Mouse (Mus musculus): ENCODE data around the gene Irf3. TPM values are rescaled to one million over a fixed set of nuclear protein-coding genes. Genes with fewer than 3 reads are reported as not detected.
"Not testable (repeated sequence)": the region's sequence is repeated elsewhere in the genome, so short reads cannot be mapped to it uniquely, and the experiment has no call there.

Gene Irf3
- polyA plus RNA-seq, 1 experiment from 2014 or later, result 43.2 TPM

- Histone ChIP-seq H3K9me3 (replicated peaks; ENCODE audit: control insufficient read depth, low read length) (no peaks in the 10 kb centered on the region), H3K4me3 (ENCODE audit: low read depth, low read length) (no peak overlapping the region), H3K4me1 (ENCODE audit: control insufficient read depth, low read depth, low read length) (peaks cover 33% of the 10 kb centered on the region), H3K27ac (ENCODE audit: low read length) (no peak overlapping the region), H3K9ac (ENCODE audit: low read depth, low read length) (no peak overlapping the region), H3K36me3 (ENCODE audit: control insufficient read depth, insufficient read depth) (no peaks in the 10 kb centered on the region), H3K4me2 (ENCODE audit: low read depth, low read length) (no peak overlapping the region), H3K27me3 (ENCODE audit: control insufficient read depth, insufficient read depth, low read depth, low read length) (peaks cover 3% of the 10 kb centered on the region; the same call in 1 of the 2 replicates)
- no peak for ATAC-seq (ENCODE audit: low read depth)
- 25% methylated on average over 8 of the region's 8 CpGs for WGBS (ENCODE audit: insufficient replicate concordance)
These were observed 21.7 kb downstream of the Irf3 start for GRCm38 (mm10) chr7:45019031-45019571.

DNA sequence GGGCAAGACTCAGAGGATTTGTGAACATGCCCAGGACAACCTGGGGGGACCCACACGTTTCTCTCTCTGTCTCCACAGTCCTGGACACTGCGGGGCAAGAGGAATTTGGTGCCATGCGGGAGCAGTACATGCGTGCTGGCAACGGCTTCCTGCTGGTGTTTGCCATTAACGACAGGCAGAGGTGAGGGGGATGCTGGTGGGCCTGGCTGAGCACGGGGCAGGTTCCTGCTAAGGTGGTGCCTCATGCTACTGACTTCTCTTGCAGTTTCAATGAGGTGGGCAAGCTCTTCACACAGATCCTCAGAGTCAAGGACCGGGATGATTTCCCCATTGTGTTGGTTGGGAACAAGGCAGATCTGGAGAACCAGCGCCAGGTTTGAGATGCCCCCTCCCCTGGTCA is 22.8 kb downstream of the Irf3 start:
- Histone ChIP-seq H3K4me2 (ENCODE audit: low read depth, low read length) (no peak overlapping the region), H3K9ac (ENCODE audit: low read depth, low read length) (no peak overlapping the region), H3K4me1 (ENCODE audit: control insufficient read depth, low read depth, low read length) (peaks cover 22% of the 10 kb centered on the region), H3K27ac (ENCODE audit: low read length) (no peak overlapping the region), H3K4me3 (ENCODE audit: low read depth, low read length) (no peak overlapping the region), H3K27me3 (ENCODE audit: control insufficient read depth, insufficient read depth, low read depth, low read length) (peaks cover 3% of the 10 kb centered on the region; the same call in 1 of the 2 replicates), H3K36me3 (ENCODE audit: control insufficient read depth, insufficient read depth) (no peaks in the 10 kb centered on the region), H3K9me3 (replicated peaks; ENCODE audit: control insufficient read depth, low read length) (no peaks in the 10 kb centered on the region)
- ATAC-seq (ENCODE audit: low read depth), result no peak
- WGBS (ENCODE audit: insufficient replicate concordance), result 64% methylated on average over 9 of the region's 9 CpGs

- H3K27me3 ChIP-seq (ENCODE audit: control insufficient read depth, insufficient read depth, low read depth, low read length); H3K36me3 ChIP-seq (ENCODE audit: control insufficient read depth, insufficient read depth); H3K27ac ChIP-seq (ENCODE audit: low read length); H3K9ac ChIP-seq (ENCODE audit: low read depth, low read length); H3K9me3 ChIP-seq (replicated peaks; ENCODE audit: control insufficient read depth, low read length); H3K4me1 ChIP-seq (ENCODE audit: control insufficient read depth, low read depth, low read length); ATAC-seq (ENCODE audit: low read depth); H3K4me2 ChIP-seq (ENCODE audit: low read depth, low read length); H3K4me3 ChIP-seq (ENCODE audit: low read depth, low read length): not testable (repeated sequence)
- 59% methylated on average over 5 of the region's 5 CpGs for WGBS (ENCODE audit: insufficient replicate concordance)
These were observed 26.3 kb downstream of the Irf3 start for GRCm38 (mm10) chr7:45023711-45024110.

DNA sequence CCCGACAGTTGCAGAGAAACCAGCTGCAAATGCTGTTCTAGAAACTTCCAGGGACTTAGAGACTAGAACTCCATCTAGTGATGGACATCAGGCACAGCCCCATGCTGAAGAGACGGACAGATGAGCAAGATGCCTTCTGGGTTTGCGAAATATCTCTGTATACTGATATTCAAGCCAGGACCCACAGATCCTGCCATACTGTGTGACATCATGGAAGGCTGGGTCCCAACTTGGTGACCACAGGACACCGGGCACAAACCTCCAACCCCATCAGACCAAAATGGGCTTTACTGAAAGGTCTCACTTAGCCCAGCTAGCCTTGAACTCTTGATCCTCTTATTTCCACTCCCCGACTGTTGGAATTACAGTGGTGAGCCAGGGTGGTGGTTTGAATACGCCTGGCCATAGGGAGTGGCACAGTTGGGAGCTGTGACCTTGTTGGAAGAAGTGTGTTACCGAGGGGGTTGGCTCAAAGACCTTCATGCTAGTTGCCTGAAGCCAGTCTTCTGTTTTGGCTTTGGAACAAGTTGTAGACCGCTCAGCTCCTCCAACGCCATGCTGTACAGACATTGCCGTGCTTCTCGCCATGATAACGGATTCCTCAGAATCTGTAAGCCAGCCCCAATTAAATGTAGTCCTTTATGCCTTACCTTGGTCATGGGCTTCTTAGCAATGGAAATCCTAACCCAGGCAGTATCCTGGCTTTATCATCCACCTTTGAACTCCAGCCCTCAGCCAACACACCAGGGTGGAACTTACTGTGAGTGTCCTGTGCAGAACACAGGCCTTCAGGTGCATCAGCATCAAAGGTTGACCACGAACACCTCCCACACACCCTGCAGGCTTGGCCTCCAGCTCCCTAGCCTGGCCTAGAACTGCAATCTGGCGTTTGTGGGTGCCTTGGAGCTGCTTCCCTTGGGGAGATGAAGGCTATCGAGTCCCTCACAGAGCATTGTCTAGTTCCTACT is 27.1 kb downstream of the Irf3 start:
- peak; percentile 28; the same call in 1 of the 2 replicates for ATAC-seq (ENCODE audit: low read depth)
- no peaks in the 10 kb centered on the region for H3K9me3 ChIP-seq (replicated peaks; ENCODE audit: control insufficient read depth, low read length)
- 69% methylated on average over 15 of the region's 15 CpGs for WGBS (ENCODE audit: insufficient replicate concordance)

GRCm38 (mm10) chr7:45025601-45026220 is 28.3 kb downstream of the Irf3 start:
- H3K4me3 ChIP-seq (ENCODE audit: low read depth, low read length), result no peak overlapping the region
- no peak overlapping the region for H3K27ac ChIP-seq (ENCODE audit: low read length)
- no peaks in the 10 kb centered on the region for H3K4me1 ChIP-seq (ENCODE audit: control insufficient read depth, low read depth, low read length)
- no peaks in the 10 kb centered on the region for H3K27me3 ChIP-seq (ENCODE audit: control insufficient read depth, insufficient read depth, low read depth, low read length)
- 53% methylated on average over 8 of the region's 8 CpGs for WGBS (ENCODE audit: insufficient replicate concordance)
- no peak overlapping the region for H3K9ac ChIP-seq (ENCODE audit: low read depth, low read length)
- H3K4me2 ChIP-seq (ENCODE audit: low read depth, low read length), result no peak overlapping the region
- H3K9me3 ChIP-seq (replicated peaks; ENCODE audit: control insufficient read depth, low read length), result no peaks in the 10 kb centered on the region
- ATAC-seq (ENCODE audit: low read depth), result no peak
- H3K36me3 ChIP-seq (ENCODE audit: control insufficient read depth, insufficient read depth), result peaks cover 2% of the 10 kb centered on the region

More for the DNA sequence above, 27.1 kb downstream of the Irf3 start:
- H3K36me3 ChIP-seq (ENCODE audit: control insufficient read depth, insufficient read depth), result peaks cover under 1% of the 10 kb centered on the region; the same call in 1 of the 2 replicates
- H3K4me2 ChIP-seq (ENCODE audit: low read depth, low read length), result no peak overlapping the region
- H3K9ac ChIP-seq (ENCODE audit: low read depth, low read length), result no peak overlapping the region
- no peak overlapping the region for H3K27ac ChIP-seq (ENCODE audit: low read length)
- no peaks in the 10 kb centered on the region for H3K4me1 ChIP-seq (ENCODE audit: control insufficient read depth, low read depth, low read length)
- no peaks in the 10 kb centered on the region for H3K27me3 ChIP-seq (ENCODE audit: control insufficient read depth, insufficient read depth, low read depth, low read length)
- no peak overlapping the region for H3K4me3 ChIP-seq (ENCODE audit: low read depth, low read length)

DNA sequence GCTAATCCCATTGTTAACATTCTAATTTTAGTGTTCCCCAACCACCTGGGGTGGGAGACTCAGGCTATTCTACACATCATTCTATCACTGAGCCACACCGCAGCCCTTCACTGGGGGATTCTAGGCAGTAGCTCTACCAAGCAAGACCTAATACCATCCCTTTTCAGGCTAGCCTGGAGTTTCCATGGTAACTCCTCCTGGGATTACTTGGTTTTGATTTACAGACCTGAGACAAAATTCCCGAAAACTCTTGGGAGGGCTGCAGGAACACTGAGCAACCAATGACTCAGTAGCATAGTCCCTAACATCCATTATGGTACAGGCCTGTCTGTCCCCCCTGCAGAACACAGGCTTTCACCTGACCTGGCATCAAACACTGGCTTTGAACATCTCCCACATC is 28.8 kb downstream of the Irf3 start:
- Histone ChIP-seq H3K4me1 (ENCODE audit: control insufficient read depth, low read depth, low read length) (no peaks in the 10 kb centered on the region), H3K4me2 (ENCODE audit: low read depth, low read length) (no peak overlapping the region), H3K4me3 (ENCODE audit: low read depth, low read length) (no peak overlapping the region), H3K9me3 (replicated peaks; ENCODE audit: control insufficient read depth, low read length) (no peaks in the 10 kb centered on the region), H3K27me3 (ENCODE audit: control insufficient read depth, insufficient read depth, low read depth, low read length) (no peaks in the 10 kb centered on the region), H3K36me3 (ENCODE audit: control insufficient read depth, insufficient read depth) (peaks cover 2% of the 10 kb centered on the region), H3K9ac (ENCODE audit: low read depth, low read length) (no peak overlapping the region), H3K27ac (ENCODE audit: low read length) (no peak overlapping the region)
- no peak for ATAC-seq (ENCODE audit: low read depth)
- WGBS (ENCODE audit: insufficient replicate concordance), result 83% methylated on average over 2 of the region's 2 CpGs

- H3K4me2 ChIP-seq (ENCODE audit: low read depth, low read length), result no peak overlapping the region
- peaks cover 2% of the 10 kb centered on the region for H3K36me3 ChIP-seq (ENCODE audit: control insufficient read depth, insufficient read depth)
- no peak overlapping the region for H3K27ac ChIP-seq (ENCODE audit: low read length)
- no peaks in the 10 kb centered on the region for H3K4me1 ChIP-seq (ENCODE audit: control insufficient read depth, low read depth, low read length)
- no peak overlapping the region for H3K9ac ChIP-seq (ENCODE audit: low read depth, low read length)
- no peaks in the 10 kb centered on the region for H3K9me3 ChIP-seq (replicated peaks; ENCODE audit: control insufficient read depth, low read length)
- no peak for ATAC-seq (ENCODE audit: low read depth)
- H3K4me3 ChIP-seq (ENCODE audit: low read depth, low read length), result no peak overlapping the region
- 76% methylated on average over 9 of the region's 9 CpGs for WGBS (ENCODE audit: insufficient replicate concordance)
- H3K27me3 ChIP-seq (ENCODE audit: control insufficient read depth, insufficient read depth, low read depth, low read length), result no peaks in the 10 kb centered on the region
These were observed 30.3 kb downstream of the Irf3 start for GRCm38 (mm10) chr7:45027761-45028160.

DNA sequence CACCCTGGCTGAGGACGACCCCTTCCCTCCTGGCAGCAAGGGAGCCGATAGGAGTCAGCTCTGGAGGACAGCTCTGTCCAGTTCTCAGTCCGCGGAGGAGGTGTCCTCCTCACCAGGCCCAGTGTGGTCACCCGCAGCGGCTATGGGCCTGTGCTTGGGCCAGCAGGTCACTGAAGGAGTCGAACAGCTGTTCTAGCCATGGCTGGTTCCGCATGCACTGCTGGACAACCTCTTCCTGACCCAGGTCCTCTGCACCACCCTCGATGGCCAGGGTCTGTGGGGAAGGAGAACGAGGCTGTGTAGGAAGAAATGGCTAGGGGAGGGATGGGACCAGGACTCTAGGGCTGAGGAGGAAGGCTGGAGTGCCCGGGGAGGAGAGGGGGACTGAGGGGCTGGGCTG is 30.9 kb downstream of the Irf3 start:
- no peaks in the 10 kb centered on the region for H3K9me3 ChIP-seq (replicated peaks; ENCODE audit: control insufficient read depth, low read length)
- no peak overlapping the region for H3K4me3 ChIP-seq (ENCODE audit: low read depth, low read length)
- no peaks in the 10 kb centered on the region for H3K4me1 ChIP-seq (ENCODE audit: control insufficient read depth, low read depth, low read length)
- H3K9ac ChIP-seq (ENCODE audit: low read depth, low read length), result no peak overlapping the region
- H3K27me3 ChIP-seq (ENCODE audit: control insufficient read depth, insufficient read depth, low read depth, low read length), result no peaks in the 10 kb centered on the region
- peaks cover 5% of the 10 kb centered on the region for H3K36me3 ChIP-seq (ENCODE audit: control insufficient read depth, insufficient read depth)
- ATAC-seq (ENCODE audit: low read depth), result no peak
- WGBS (ENCODE audit: insufficient replicate concordance), result 77% methylated on average over 11 of the region's 11 CpGs
- H3K27ac ChIP-seq (ENCODE audit: low read length), result no peak overlapping the region
- H3K4me2 ChIP-seq (ENCODE audit: low read depth, low read length), result no peak overlapping the region

DNA sequence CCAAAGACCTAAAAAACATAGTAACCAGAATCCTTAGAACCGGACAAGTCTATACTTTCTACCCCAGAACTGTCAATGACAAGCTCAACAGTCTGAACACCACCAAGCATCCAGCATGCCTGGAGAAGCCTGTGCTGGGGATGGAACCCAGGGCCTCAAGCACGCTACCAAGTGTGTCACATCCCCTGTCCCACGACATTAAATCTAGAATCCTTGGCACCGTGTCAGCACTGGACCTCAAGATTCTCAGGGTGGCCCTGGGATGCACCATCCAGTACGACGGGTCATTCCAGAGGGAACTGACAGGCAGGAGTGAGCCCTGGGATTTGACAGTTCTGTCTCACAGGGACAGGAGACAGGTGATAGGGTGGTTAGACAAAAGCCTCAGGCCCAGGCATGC is 32.5 kb downstream of the Irf3 start:
- Histone ChIP-seq H3K27me3 (ENCODE audit: control insufficient read depth, insufficient read depth, low read depth, low read length) (no peaks in the 10 kb centered on the region), H3K36me3 (ENCODE audit: control insufficient read depth, insufficient read depth) (peaks cover 12% of the 10 kb centered on the region), H3K4me2 (ENCODE audit: low read depth, low read length) (no peak overlapping the region), H3K4me1 (ENCODE audit: control insufficient read depth, low read depth, low read length) (no peaks in the 10 kb centered on the region), H3K9ac (ENCODE audit: low read depth, low read length) (no peak overlapping the region), H3K4me3 (ENCODE audit: low read depth, low read length) (no peak overlapping the region), H3K27ac (ENCODE audit: low read length) (no peak overlapping the region), H3K9me3 (replicated peaks; ENCODE audit: control insufficient read depth, low read length) (no peaks in the 10 kb centered on the region)
- no peak for ATAC-seq (ENCODE audit: low read depth)
- 79% methylated on average over 6 of the region's 6 CpGs for WGBS (ENCODE audit: insufficient replicate concordance)
